Comparison of ENCODE assay signal across 21 mouse cellular contexts in genomic region chr4:59551901-59552300, GRCm38 (mm10). TPM values are rescaled to one million over a fixed set of nuclear protein-coding genes. Genes with fewer than 3 reads are reported as not detected.
DNase-seq lines count a peak whose midpoint lies in the region; ATAC-seq and TF ChIP-seq lines count a peak whose summit lies in the region.
"Had no signal": no experiment of that assay in that cellular context is flagged by ENCODE, and none has a peak within 500 bp of the region (broad histone marks: within the 10 kb centered on the region; RNA-seq: fewer than 3 reads in every experiment).

No protein-coding gene starts in this region.

- no peaks in the 10 kb centered on the region for H3K36me3 ChIP-seq in C2C12 (ENCODE audit: control insufficient read depth, insufficient read depth)
- H3K36me3 ChIP-seq in intestine, embryonic 15.5 days: no peaks in the 10 kb centered on the region
- H3K36me3 ChIP-seq: embryonic facial prominence, embryonic 10.5 days; heart, embryonic 12.5 days; hindbrain, embryonic 10.5 days had no signal

- H3K4me1 ChIP-seq in intestine, embryonic 15.5 days (replicated peaks): no peaks in the 10 kb centered on the region

- WGBS in intestine, embryonic 15.5 days: 71% methylated on average over 1 of the region's 1 CpGs

- peaks cover 17% of the 10 kb centered on the region for H3K79me3 ChIP-seq in C2C12 (ENCODE audit: low read depth)

- no peak overlapping the region for H3K4me2 ChIP-seq in intestine, embryonic 15.5 days (replicated peaks)
- H3K4me2 ChIP-seq: forebrain, embryonic 13.5 days; heart, embryonic 12.5 days; hindbrain, embryonic 14.5 days had no signal

- peak; percentile 38 for DNase-seq in adrenal gland, postnatal 14 days
- DNase-seq in adrenal gland, postnatal 4 days (ENCODE audit: low spot score in 2 of 2): no peak
- DNase-seq in 3T3-L1 (ENCODE audit: low read depth, low spot score): peak; percentile 57
- DNase-seq in layer of hippocampus, adult 11-12 months (ENCODE audit: low spot score): no peak
- no peak for DNase-seq in urinary bladder, postnatal 4 days (ENCODE audit: low spot score in 2 of 2)
- no peak for DNase-seq in cerebellum, postnatal 36 days
- DNase-seq: B cell, adult 2 months; cerebellum, adult 18-20 months; cerebellum, adult 9-11 months; forebrain, postnatal 0 days; gastrocnemius, postnatal 14 days; heart, adult 2 months had no signal

- H3K79me2 ChIP-seq in C2C12 (ENCODE audit: control insufficient read depth, insufficient read depth): peaks cover 22% of the 10 kb centered on the region

- no peaks in the 10 kb centered on the region for H3K9me3 ChIP-seq in intestine, embryonic 15.5 days
- H3K9me3 ChIP-seq: embryonic facial prominence, embryonic 10.5 days; forebrain, embryonic 13.5 days; heart, embryonic 12.5 days; hindbrain, embryonic 10.5 days had no signal

- no peak overlapping the region for H3K4me3 ChIP-seq in C2C12 (ENCODE audit: insufficient read depth, poor library complexity, severe bottlenecking)
- H3K4me3 ChIP-seq in intestine, embryonic 15.5 days (replicated peaks): no peak overlapping the region
- H3K4me3 ChIP-seq: embryonic facial prominence, embryonic 10.5 days; forebrain, embryonic 13.5 days; heart, adult 2 months; heart, embryonic 12.5 days; hindbrain, embryonic 10.5 days had no signal

- TF ChIP-seq CTCF in C2C12 (IDR thresholded peaks at IDR 0.05; ENCODE audit: control insufficient read depth, insufficient read depth, insufficient read length): no peak

- ATAC-seq in intestine, embryonic 15.5 days: no peak
- ATAC-seq: activated CD4-positive, CD25-positive, alpha-beta regulatory T cell, adult 4 months; forebrain, embryonic 13.5 days; forebrain, postnatal 0 days; Patski had no signal

- H3ac ChIP-seq in C2C12 (ENCODE audit: control insufficient read depth, insufficient read length, low read depth): no peak overlapping the region

- H3K27ac ChIP-seq in intestine, embryonic 15.5 days: peak overlapping the region; percentile 51
- H3K27ac ChIP-seq: embryonic facial prominence, embryonic 10.5 days; forebrain, embryonic 13.5 days; heart, adult 2 months; hindbrain, embryonic 10.5 days; hindbrain, embryonic 14.5 days had no signal

- H3K9ac ChIP-seq in intestine, embryonic 15.5 days: no peak overlapping the region
- H3K9ac ChIP-seq: forebrain, embryonic 13.5 days; forebrain, postnatal 0 days; heart, embryonic 12.5 days; hindbrain, embryonic 14.5 days had no signal

- H3K27me3 ChIP-seq in C2C12 (ENCODE audit: control insufficient read depth, insufficient read depth, insufficient read length): no peaks in the 10 kb centered on the region
- no peaks in the 10 kb centered on the region for H3K27me3 ChIP-seq in intestine, embryonic 15.5 days (replicated peaks)
- H3K27me3 ChIP-seq: heart, embryonic 12.5 days; Patski had no signal

TF ChIP-seq in C2C12, 6 proteins besides CTCF, POLR2A, EP300 and RAD21:
- no peak for TF ChIP-seq CEBPB (IDR thresholded peaks at IDR 0.05; ENCODE audit: low read depth)
- no peak for TF ChIP-seq MAX (IDR thresholded peaks at IDR 0.05)
- TF ChIP-seq USF1 (IDR thresholded peaks at IDR 0.05; ENCODE audit: low read depth): no peak
- TF ChIP-seq FOSL1 (IDR thresholded peaks at IDR 0.05; ENCODE audit: insufficient read depth, low read length, poor library complexity, severe bottlenecking): peak; percentile 5
- TF ChIP-seq MYOD1 (IDR thresholded peaks at IDR 0.05; ENCODE audit: control insufficient read depth, insufficient read length, low read depth): peak; percentile 24
- no peak for TF ChIP-seq MYOG (IDR thresholded peaks at IDR 0.05; ENCODE audit: control insufficient read depth, extremely low read depth, insufficient read length)

RNA-seq across cellular contexts. Expression of gene Ptbp3, which starts 2.7 kb away (rescaled TPM):
- total RNA-seq in adrenal gland, postnatal 14 days (2021): 121 and 137 TPM in 2 replicates
- total RNA-seq in adrenal gland, postnatal 4 days (2021): 100 to 1,000 TPM; 147 to 163 TPM
- polyA plus RNA-seq in C2C12 (2012; fragmentation: generic; extraction: Trizol): 10.9 TPM
- 57.8 and 66.9 TPM in 2 replicates for polyA plus RNA-seq in intestine, embryonic 15.5 days (2015; fragmentation: Nextera tagmentation; extraction: Ambion mirVana)

RNA-seq across cellular contexts. Expression of gene Hsdl2, which starts 29.5 kb away (rescaled TPM):
- total RNA-seq in adrenal gland, postnatal 14 days (2021): 135 and 145 TPM in 2 replicates
- 10 to 100 TPM; 64.9 to 67.0 TPM for total RNA-seq in adrenal gland, postnatal 4 days (2021)
- 6.3 TPM for polyA plus RNA-seq in C2C12 (2012; fragmentation: generic; extraction: Trizol)
- polyA plus RNA-seq in intestine, embryonic 15.5 days (2015; fragmentation: Nextera tagmentation; extraction: Ambion mirVana): 17.6 and 20.2 TPM in 2 replicates

Comparison
In these comparisons a context has a peak if more than half of its experiments do, and no peak if none do; other contexts are left out.
1. DNase-seq: peak in adrenal gland, postnatal 14 days (single experiment) and 3T3-L1 (single experiment); none in adrenal gland, postnatal 4 days (0 of 2), layer of hippocampus, adult 11-12 months (single experiment), urinary bladder, postnatal 4 days (0 of 2) and cerebellum, postnatal 36 days (0 of 2).